Mouse (Mus musculus) thymus, adult 2 months (tissue): ENCODE data around the gene Pkn1. TPM values are rescaled to one million over a fixed set of nuclear protein-coding genes. Genes with fewer than 3 reads are reported as not detected.

Experiments used
- DNase-seq: peaks from one replicate; pipeline ENCODE4 v3.0.0; 2021
- H3K27ac ChIP-seq: fragments of 200-500 bp; 2 replicates; pipeline ENCODE4 v1.5.1; 2012; ENCODE audit warnings: low read length, control low read depth; ENCODE audit not compliant: control insufficient read depth, insufficient read depth
- H3K27me3 ChIP-seq: fragments of 200-500 bp; 2 replicates; pipeline ENCODE4 v1.6.1; 2012; ENCODE audit warnings: mild to moderate bottlenecking, low read length, moderate library complexity, mixed read lengths; ENCODE audit not compliant: control insufficient read depth, insufficient read depth
- H3K36me3 ChIP-seq: fragments of 200-500 bp; 2 replicates; pipeline ENCODE4 v1.6.1; 2012; ENCODE audit warnings: mild to moderate bottlenecking, low read length, moderate library complexity; ENCODE audit not compliant: control insufficient read depth, insufficient read depth
- H3K4me1 ChIP-seq: fragments of 200-500 bp; replicated peaks from 2 replicates; pipeline ENCODE4 v1.6.1; 2012; ENCODE audit warnings: low read length; ENCODE audit not compliant: control insufficient read depth, insufficient read depth
- H3K4me3 ChIP-seq: fragments of 200-500 bp; 2 replicates; pipeline ENCODE4 v1.5.1; 2012; ENCODE audit warnings: mild to moderate bottlenecking, low read length, control low read depth, moderate library complexity; ENCODE audit not compliant: control insufficient read depth, insufficient read depth
- CTCF ChIP-seq: fragments of 200-500 bp; IDR thresholded peaks from 2 replicates; pipeline ENCODE4 v1.5.1; 2012; ENCODE audit warnings: mild to moderate bottlenecking, control low read depth, low read length, moderate library complexity, borderline replicate concordance; ENCODE audit not compliant: control insufficient read depth, poor library complexity, insufficient read depth; ENCODE audit errors: extremely low read depth
- POLR2A ChIP-seq: fragments of 200-500 bp; IDR thresholded peaks from 2 replicates; pipeline ENCODE4 v1.6.1; 2012; ENCODE audit warnings: mild to moderate bottlenecking, low read length, control low read depth, moderate library complexity; ENCODE audit not compliant: control insufficient read depth, poor library complexity, insufficient read depth; ENCODE audit errors: extremely low read depth
- WGBS: fragments of 180-500 bp; shearing (Covaris S2); methylation state at CpG from one replicate; pipeline ENCODE4 v1.1.7; 2018; 5-methylcytosine and 5-hydroxymethylcytosine counted together
- polyA plus RNA-seq: library from polyadenylated mRNA; depleted of rRNA; stranded (reverse); fragments of >200 nt; gene quantifications from 2 replicates; pipeline ENCODE4 v1.2.3, GENCODE M21; 2012

Pkn1 gene
- polyA plus RNA-seq, 1 experiment, result 324 TPM

GRCm38 (mm10) chr8:83737852-83738562 lies 39.0 kb upstream of the Pkn1 start:
- peak overlapping the region; percentile 80; the same call in 1 of the 2 replicates for H3K27ac ChIP-seq
- WGBS, result 70% methylated on average over 4 of the region's 4 CpGs
- H3K27me3 ChIP-seq, result no peaks in the 10 kb centered on the region
- no peak for TF ChIP-seq POLR2A
- TF ChIP-seq CTCF, result no peak
- H3K4me1 ChIP-seq, result peaks cover 57% of the 10 kb centered on the region
- peaks cover 10% of the 10 kb centered on the region for H3K36me3 ChIP-seq
- no peak for DNase-seq
- no peak overlapping the region for H3K4me3 ChIP-seq

- Histone ChIP-seq H3K27me3 (no peaks in the 10 kb centered on the region), H3K4me1 (peaks cover 52% of the 10 kb centered on the region), H3K27ac (peak overlapping the region; percentile 80), H3K4me3 (no peak overlapping the region), H3K36me3 (peaks cover 14% of the 10 kb centered on the region)
- 94% methylated on average over 4 of the region's 4 CpGs for WGBS
- TF ChIP-seq CTCF, result no peak
- no peak for TF ChIP-seq POLR2A
- DNase-seq, result no peak
Measured at GRCm38 (mm10) chr8:83737346-83737745, 38.4 kb upstream of the Pkn1 start.

GRCm38 (mm10) chr8:83736681-83737080 lies 37.7 kb upstream of the Pkn1 start:
- Histone ChIP-seq H3K27me3 (no peaks in the 10 kb centered on the region), H3K4me3 (no peak overlapping the region), H3K36me3 (peaks cover 20% of the 10 kb centered on the region), H3K27ac (peak overlapping the region; percentile 80), H3K4me1 (peaks cover 46% of the 10 kb centered on the region)
- 5% methylated on average over 4 of the region's 4 CpGs for WGBS
- TF ChIP-seq POLR2A (peak; percentile 39; the same call in 1 of the 2 replicates), CTCF (0 out of 2 replicates have a peak, but pooled peaks have one; percentile 43)
- DNase-seq, result peak; percentile 86

- Histone ChIP-seq H3K27ac (no peak overlapping the region), H3K36me3 (peaks cover 48% of the 10 kb centered on the region), H3K27me3 (no peaks in the 10 kb centered on the region), H3K4me1 (peaks cover 22% of the 10 kb centered on the region), H3K4me3 (no peak overlapping the region)
- TF ChIP-seq CTCF (no peak), POLR2A (no peak)
- DNase-seq, result no peak
- 80% methylated on average over 6 of the region's 6 CpGs for WGBS
Measured at GRCm38 (mm10) chr8:83732919-83733318, 33.9 kb upstream of the Pkn1 start.

- H3K4me3 ChIP-seq, result no peak overlapping the region
- H3K27me3 ChIP-seq, result no peaks in the 10 kb centered on the region
- no peak for DNase-seq
- no peak for TF ChIP-seq POLR2A
- TF ChIP-seq CTCF, result no peak
- H3K27ac ChIP-seq, result no peak overlapping the region
- H3K36me3 ChIP-seq, result peaks cover 58% of the 10 kb centered on the region
- WGBS, result 96% methylated on average over 5 of the region's 5 CpGs
- peaks cover 11% of the 10 kb centered on the region for H3K4me1 ChIP-seq
Measured at GRCm38 (mm10) chr8:83731906-83732305, 32.9 kb upstream of the Pkn1 start.

- 95% methylated on average over 11 of the region's 11 CpGs for WGBS
- Histone ChIP-seq H3K4me3 (no peak overlapping the region), H3K27ac (no peak overlapping the region), H3K36me3 (peaks cover 78% of the 10 kb centered on the region), H3K4me1 (no peaks in the 10 kb centered on the region), H3K27me3 (no peaks in the 10 kb centered on the region)
- DNase-seq, result peak; percentile 60
- no peak for TF ChIP-seq POLR2A
- no peak for TF ChIP-seq CTCF
Measured at GRCm38 (mm10) chr8:83729009-83729807, 30.2 kb upstream of the Pkn1 start.

- WGBS, result 98% methylated on average over 8 of the region's 8 CpGs
- DNase-seq, result no peak
- TF ChIP-seq CTCF (no peak), POLR2A (no peak)
- H3K27ac ChIP-seq, result no peak overlapping the region
- no peaks in the 10 kb centered on the region for H3K4me1 ChIP-seq
- no peak overlapping the region for H3K4me3 ChIP-seq
- peaks cover 87% of the 10 kb centered on the region for H3K36me3 ChIP-seq
- H3K27me3 ChIP-seq, result no peaks in the 10 kb centered on the region
Measured at GRCm38 (mm10) chr8:83725521-83726102, 26.6 kb upstream of the Pkn1 start.
